Mouse (Mus musculus): ENCODE data around the gene Xpc. TPM values are rescaled to one million over a fixed set of nuclear protein-coding genes. Genes with fewer than 3 reads are reported as not detected.
A peak's percentile ranks its signal among the peaks of the same experiment; 100 is the strongest.

The Xpc gene
- polyA plus RNA-seq, 1 experiment from 2014 or later, result 20.6 TPM

- Histone ChIP-seq H3K36me3 (replicated peaks) (peaks cover 4% of the 10 kb centered on the region; the same call in 1 of the 2 replicates), H3K9me3 (no peaks in the 10 kb centered on the region), H3K4me2 (peak overlapping the region; percentile 91), H3K9ac (peak overlapping the region; percentile 64), H3K27me3 (replicated peaks) (no peaks in the 10 kb centered on the region), H3K4me3 (peak overlapping the region; percentile 79), H3K4me1 (peaks cover 25% of the 10 kb centered on the region), H3K27ac (peak overlapping the region; percentile 78)
- WGBS, result 30% methylated on average over 10 of the region's 10 CpGs
- ATAC-seq (replicated peaks), result no peak
Measured at GRCm38 (mm10) chr6:91514737-91515362, 838 bp downstream of the Xpc start.

DNA sequence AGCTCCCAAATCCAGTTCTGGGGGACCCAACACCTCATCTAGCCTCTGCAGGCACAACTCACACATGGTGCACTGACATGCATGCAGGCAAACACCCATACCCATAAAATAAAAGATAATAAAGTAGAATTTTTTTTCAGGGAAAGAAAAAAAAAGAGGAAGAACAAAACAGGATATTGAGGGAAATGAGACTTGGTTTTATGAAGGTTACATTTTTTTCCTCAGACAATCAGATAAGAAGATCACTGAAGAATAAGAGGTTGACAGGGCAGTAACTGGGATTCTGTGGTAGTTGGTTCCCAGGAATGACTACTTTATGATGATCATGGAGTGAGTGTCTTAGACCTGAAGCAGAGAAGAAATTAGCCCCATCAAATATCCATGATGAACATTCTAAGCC is 1.6 kb downstream of the Xpc start:
- H3K4me1 ChIP-seq, result peaks cover 25% of the 10 kb centered on the region
- no peak overlapping the region for H3K27ac ChIP-seq
- H3K4me3 ChIP-seq, result no peak overlapping the region
- no peak overlapping the region; the same call in 1 of the 2 replicates for H3K4me2 ChIP-seq
- H3K36me3 ChIP-seq (replicated peaks), result peaks cover 3% of the 10 kb centered on the region; the same call in 1 of the 2 replicates
- H3K9me3 ChIP-seq, result no peaks in the 10 kb centered on the region
- no peak for ATAC-seq (replicated peaks)
- H3K27me3 ChIP-seq (replicated peaks), result no peaks in the 10 kb centered on the region
- peak overlapping the region; percentile 64; the same call in 1 of the 2 replicates for H3K9ac ChIP-seq

DNA sequence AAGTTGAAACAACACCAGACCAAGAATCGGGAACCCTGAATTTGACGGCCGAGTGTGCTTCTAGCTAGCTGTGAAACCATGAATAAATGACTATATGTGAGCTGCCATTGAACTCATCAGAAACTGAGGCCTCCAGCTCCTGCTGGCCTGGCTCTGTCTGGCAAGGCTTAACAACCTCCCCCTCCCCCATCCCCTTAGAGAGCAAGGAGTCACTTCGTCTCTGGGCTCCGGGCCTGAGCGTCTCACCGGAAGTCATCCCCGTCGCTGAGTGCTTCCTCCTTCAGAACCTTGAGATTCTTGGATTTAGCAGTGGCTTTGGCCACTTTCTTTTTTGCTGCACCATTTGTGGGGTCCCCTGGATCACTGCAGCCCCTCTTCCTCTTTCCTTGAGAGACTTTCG is 5.5 kb downstream of the Xpc start:
- Histone ChIP-seq H3K9me3 (no peaks in the 10 kb centered on the region), H3K4me3 (no peak overlapping the region), H3K9ac (no peak overlapping the region), H3K27me3 (replicated peaks) (no peaks in the 10 kb centered on the region), H3K4me1 (peaks cover 10% of the 10 kb centered on the region), H3K4me2 (no peak overlapping the region), H3K27ac (no peak overlapping the region), H3K36me3 (replicated peaks) (peaks cover 15% of the 10 kb centered on the region; the same call in 1 of the 2 replicates)
- no peak for ATAC-seq (replicated peaks)
- 86% methylated on average over 10 of the region's 10 CpGs for WGBS

DNA sequence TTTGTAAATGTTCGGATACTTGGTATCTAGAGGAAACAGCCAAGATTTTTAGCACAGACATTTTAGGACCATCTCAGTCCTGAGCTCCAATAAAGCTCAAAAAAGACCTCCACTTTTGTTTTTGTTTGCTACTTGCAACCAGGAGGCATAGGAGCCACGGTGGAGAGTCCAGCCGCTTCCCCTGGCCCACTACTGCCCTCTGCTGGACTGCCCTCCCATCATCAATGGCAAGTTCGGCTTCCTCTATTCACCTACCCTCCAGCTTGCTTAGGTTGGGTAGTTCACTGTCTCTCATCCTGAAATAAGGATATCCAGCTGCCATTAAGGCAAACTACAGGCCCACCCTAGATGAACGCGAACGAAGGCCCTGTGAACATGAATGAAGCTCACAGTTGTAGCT is 6.4 kb downstream of the Xpc start:
- Histone ChIP-seq H3K4me3 (no peak overlapping the region), H3K4me1 (peaks cover 2% of the 10 kb centered on the region), H3K4me2 (no peak overlapping the region), H3K27ac (no peak overlapping the region), H3K9me3 (no peaks in the 10 kb centered on the region), H3K36me3 (replicated peaks) (peaks cover 24% of the 10 kb centered on the region), H3K27me3 (replicated peaks) (no peaks in the 10 kb centered on the region), H3K9ac (no peak overlapping the region)
- no peak for ATAC-seq (replicated peaks)
- 42% methylated on average over 7 of the region's 7 CpGs for WGBS

DNA sequence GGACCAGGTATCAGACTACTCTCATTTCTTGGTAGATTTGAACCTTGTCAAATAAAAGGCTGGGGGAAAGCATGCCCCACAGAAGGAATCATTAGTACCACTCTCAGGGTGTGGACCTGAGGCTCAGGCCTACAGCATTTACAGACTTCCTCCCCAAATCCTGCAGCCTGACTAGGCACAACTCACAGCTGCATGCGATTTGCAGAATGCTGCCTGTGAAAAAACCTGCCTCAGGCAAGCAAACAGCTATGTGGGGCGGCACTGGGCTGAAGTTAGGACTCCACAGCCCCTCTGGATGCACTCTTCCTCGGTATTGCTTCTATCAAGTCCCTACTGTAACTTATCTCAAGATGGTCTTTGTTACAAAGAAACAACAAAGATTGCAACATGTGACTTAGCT is 7.6 kb downstream of the Xpc start:
- Histone ChIP-seq H3K27me3 (replicated peaks) (no peaks in the 10 kb centered on the region), H3K4me1 (no peaks in the 10 kb centered on the region), H3K4me3 (no peak overlapping the region), H3K4me2 (no peak overlapping the region), H3K36me3 (replicated peaks) (peaks cover 37% of the 10 kb centered on the region), H3K9ac (no peak overlapping the region), H3K9me3 (no peaks in the 10 kb centered on the region), H3K27ac (no peak overlapping the region)
- ATAC-seq (replicated peaks), result no peak
- 90% methylated on average over 3 of the region's 3 CpGs for WGBS

GRCm38 (mm10) chr6:91506036-91506435 is 9.7 kb downstream of the Xpc start:
- no peaks in the 10 kb centered on the region for H3K27me3 ChIP-seq (replicated peaks)
- no peaks in the 10 kb centered on the region for H3K4me1 ChIP-seq
- H3K27ac ChIP-seq, result no peak overlapping the region
- H3K36me3 ChIP-seq (replicated peaks), result peaks cover 51% of the 10 kb centered on the region
- ATAC-seq (replicated peaks), result no peak
- 93% methylated on average over 5 of the region's 5 CpGs for WGBS
- no peaks in the 10 kb centered on the region for H3K9me3 ChIP-seq
- H3K4me3 ChIP-seq, result no peak overlapping the region
- H3K9ac ChIP-seq, result no peak overlapping the region
- no peak overlapping the region for H3K4me2 ChIP-seq

DNA sequence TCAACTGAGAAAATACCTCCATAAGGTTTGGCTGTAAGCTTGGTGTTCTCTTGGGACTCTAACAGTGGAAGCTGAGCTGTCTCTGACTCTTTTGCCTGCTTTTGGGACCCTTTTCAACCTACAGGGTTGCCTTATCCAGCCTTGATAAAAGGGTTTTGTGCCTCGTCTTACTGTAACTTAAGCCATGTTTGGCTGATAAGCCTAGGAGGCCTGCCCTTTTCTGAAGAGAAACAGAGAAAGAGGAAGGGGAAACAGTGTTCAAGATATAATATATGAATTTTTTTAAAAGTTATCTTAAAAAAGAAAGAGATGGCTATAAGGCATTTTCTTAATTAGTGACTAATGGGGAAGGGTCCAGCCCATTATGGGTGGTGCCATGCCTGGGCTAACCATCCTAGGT is 12.4 kb downstream of the Xpc start:
- WGBS, result 92% methylated on average over 1 of the region's 1 CpGs
- no peaks in the 10 kb centered on the region for H3K9me3 ChIP-seq
- no peak overlapping the region for H3K4me3 ChIP-seq
- H3K4me1 ChIP-seq, result no peaks in the 10 kb centered on the region
- peaks cover 78% of the 10 kb centered on the region for H3K36me3 ChIP-seq (replicated peaks)
- H3K9ac ChIP-seq, result no peak overlapping the region
- ATAC-seq (replicated peaks), result no peak
- H3K27ac ChIP-seq, result no peak overlapping the region
- no peaks in the 10 kb centered on the region for H3K27me3 ChIP-seq (replicated peaks)
- H3K4me2 ChIP-seq, result no peak overlapping the region

GRCm38 (mm10) chr6:91494526-91494925 is 21.2 kb downstream of the Xpc start:
- no peak overlapping the region for H3K9ac ChIP-seq
- no peaks in the 10 kb centered on the region for H3K27me3 ChIP-seq (replicated peaks)
- H3K4me1 ChIP-seq, result no peaks in the 10 kb centered on the region
- no peak overlapping the region for H3K4me2 ChIP-seq
- ATAC-seq (replicated peaks), result no peak
- no peak overlapping the region for H3K4me3 ChIP-seq
- H3K9me3 ChIP-seq, result no peaks in the 10 kb centered on the region
- 87% methylated on average over 8 of the region's 8 CpGs for WGBS
- peaks cover 52% of the 10 kb centered on the region; the same call in 1 of the 2 replicates for H3K36me3 ChIP-seq (replicated peaks)
- no peak overlapping the region for H3K27ac ChIP-seq

DNA sequence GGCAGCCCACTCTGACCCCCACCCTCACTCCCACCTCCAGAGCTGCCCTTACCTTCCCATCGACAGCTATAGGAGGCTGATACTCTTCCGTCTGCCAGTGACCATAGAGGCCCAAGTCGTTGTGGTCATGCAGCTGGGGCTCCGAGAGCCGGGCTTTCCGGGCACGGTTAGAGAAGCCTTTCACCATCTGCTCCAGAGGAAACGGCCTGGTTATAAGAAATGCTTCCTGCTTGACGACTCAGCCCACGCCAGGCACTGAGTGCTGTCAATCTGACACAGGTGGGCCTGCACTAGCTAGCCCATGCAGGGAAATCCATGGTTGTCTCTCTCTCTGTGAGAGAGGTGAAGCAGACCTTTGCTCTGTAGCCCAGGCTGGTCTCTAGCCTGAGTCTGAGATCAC is 22.6 kb downstream of the Xpc start:
- H3K4me2 ChIP-seq, result no peak overlapping the region
- no peak overlapping the region for H3K27ac ChIP-seq
- H3K9me3 ChIP-seq, result no peaks in the 10 kb centered on the region
- ATAC-seq (replicated peaks), result no peak
- no peaks in the 10 kb centered on the region for H3K4me1 ChIP-seq
- H3K27me3 ChIP-seq (replicated peaks), result no peaks in the 10 kb centered on the region
- no peak overlapping the region for H3K4me3 ChIP-seq
- WGBS, result 86% methylated on average over 10 of the region's 10 CpGs
- no peak overlapping the region for H3K9ac ChIP-seq
- peaks cover 44% of the 10 kb centered on the region; the same call in 1 of the 2 replicates for H3K36me3 ChIP-seq (replicated peaks)

GRCm38 (mm10) chr6:91491004-91491403 is 24.7 kb downstream of the Xpc start:
- no peaks in the 10 kb centered on the region for H3K9me3 ChIP-seq
- H3K27me3 ChIP-seq (replicated peaks), result no peaks in the 10 kb centered on the region
- no peak for ATAC-seq (replicated peaks)
- H3K27ac ChIP-seq, result no peak overlapping the region
- H3K9ac ChIP-seq, result no peak overlapping the region
- no peak overlapping the region for H3K4me2 ChIP-seq
- no peaks in the 10 kb centered on the region for H3K4me1 ChIP-seq
- 70% methylated on average over 6 of the region's 6 CpGs for WGBS
- no peak overlapping the region for H3K4me3 ChIP-seq
- peaks cover 50% of the 10 kb centered on the region; the same call in 1 of the 2 replicates for H3K36me3 ChIP-seq (replicated peaks)

DNA sequence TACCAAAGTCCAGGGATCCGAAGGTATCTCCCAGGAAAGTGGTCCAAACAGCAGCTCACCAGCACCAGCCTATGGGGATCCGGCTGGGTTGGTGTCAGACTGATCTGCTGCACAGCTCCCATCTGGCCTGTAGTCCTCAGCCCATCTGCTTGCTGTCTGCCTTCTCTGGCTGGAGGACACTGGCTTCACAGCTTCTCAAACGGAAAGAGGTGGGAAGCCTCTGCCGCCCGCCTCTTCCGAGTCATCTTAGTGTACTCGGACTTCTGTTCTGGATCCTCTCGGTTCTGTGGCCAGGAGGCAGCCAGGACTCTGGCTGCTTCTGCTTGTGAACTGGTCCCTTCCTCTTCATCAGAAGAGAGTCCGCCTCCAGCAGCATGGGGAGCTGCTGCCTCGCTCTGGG is 25.8 kb downstream of the Xpc start:
- Histone ChIP-seq H3K27ac (no peak overlapping the region), H3K9me3 (no peaks in the 10 kb centered on the region), H3K9ac (no peak overlapping the region), H3K4me2 (no peak overlapping the region), H3K27me3 (replicated peaks) (no peaks in the 10 kb centered on the region), H3K4me1 (no peaks in the 10 kb centered on the region), H3K36me3 (replicated peaks) (peaks cover 55% of the 10 kb centered on the region; the same call in 1 of the 2 replicates), H3K4me3 (no peak overlapping the region)
- 83% methylated on average over 10 of the region's 10 CpGs for WGBS
- ATAC-seq (replicated peaks), result no peak

DNA sequence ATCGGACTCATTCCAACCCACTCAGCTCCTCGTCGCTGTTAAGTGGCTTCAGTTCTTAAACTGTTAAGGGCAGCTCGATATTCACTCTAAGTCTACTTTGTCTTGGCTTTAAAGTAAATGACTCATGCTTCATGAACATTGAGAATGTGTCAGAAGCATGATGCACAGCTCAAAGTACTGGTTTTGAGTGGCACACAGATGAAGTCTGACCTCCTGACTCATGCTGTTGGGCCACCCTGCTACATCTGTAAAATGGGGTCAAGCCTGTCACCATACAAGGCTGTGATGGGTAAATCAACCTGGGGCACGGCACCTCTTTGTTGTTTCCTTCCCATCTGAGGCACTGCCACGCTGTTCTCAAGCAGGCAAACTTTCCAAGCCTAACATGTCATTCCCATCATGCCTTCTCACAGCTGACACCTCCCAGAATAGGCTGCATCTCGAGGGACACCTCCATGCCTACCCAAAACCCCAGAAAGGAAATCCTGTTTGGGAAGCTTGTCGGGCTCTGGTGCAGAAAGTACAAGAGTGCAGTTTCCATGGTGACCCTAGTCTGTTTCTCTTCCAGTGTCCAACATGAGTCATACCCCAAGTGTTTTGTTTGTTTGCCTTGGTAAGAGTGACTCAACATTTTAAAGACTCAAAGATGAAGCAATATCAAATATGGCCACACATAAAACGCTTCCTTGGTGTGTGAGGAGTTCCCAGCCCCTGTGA is 27.0 kb downstream of the Xpc start:
- H3K27ac ChIP-seq, result no peak overlapping the region
- peaks cover 62% of the 10 kb centered on the region; the same call in 1 of the 2 replicates for H3K36me3 ChIP-seq (replicated peaks)
- no peak overlapping the region for H3K4me2 ChIP-seq
- H3K4me3 ChIP-seq, result no peak overlapping the region
- 84% methylated on average over 9 of the region's 9 CpGs for WGBS
- H3K9ac ChIP-seq, result no peak overlapping the region
- H3K27me3 ChIP-seq (replicated peaks), result no peaks in the 10 kb centered on the region
- no peaks in the 10 kb centered on the region for H3K4me1 ChIP-seq
- H3K9me3 ChIP-seq, result no peaks in the 10 kb centered on the region
- no peak for ATAC-seq (replicated peaks)
